Mouse (Mus musculus) cortical plate, adult 2 months (tissue): ENCODE data around the gene Htatip2. TPM values are rescaled to one million over a fixed set of nuclear protein-coding genes. Genes with fewer than 3 reads are reported as not detected.

Source experiments
- H3K27ac ChIP-seq: fragments of 200-500 bp; 2 replicates; pipeline ENCODE4 v1.5.1; 2012; ENCODE audit warnings: low read length, control low read depth, inconsistent platforms; ENCODE audit not compliant: insufficient read depth
- H3K4me1 ChIP-seq: fragments of 200-500 bp; 2 replicates; pipeline ENCODE4 v1.6.1; 2011; ENCODE audit warnings: low read length; ENCODE audit not compliant: control insufficient read depth, insufficient read depth
- H3K4me3 ChIP-seq: fragments of 200-500 bp; 2 replicates; pipeline ENCODE4 v1.5.1; 2011; ENCODE audit warnings: mild to moderate bottlenecking, low read length, control low read depth; ENCODE audit not compliant: insufficient read depth
- CTCF ChIP-seq: fragments of 200-500 bp; IDR thresholded peaks from 2 replicates; pipeline ENCODE4 v1.5.1; 2011; ENCODE audit warnings: mild to moderate bottlenecking, control low read depth, low read length; ENCODE audit not compliant: insufficient read depth; ENCODE audit errors: extremely low read depth
- POLR2A ChIP-seq: fragments of 200-500 bp; IDR thresholded peaks from 2 replicates; pipeline ENCODE4 v1.6.1; 2011; ENCODE audit warnings: mild to moderate bottlenecking, low read length, control low read depth; ENCODE audit not compliant: insufficient read depth; ENCODE audit errors: extremely low read depth
- polyA plus RNA-seq: library from polyadenylated mRNA; depleted of rRNA; stranded (reverse); fragments of >200 nt; gene quantifications from 2 replicates; pipeline ENCODE4 v1.2.3, GENCODE M21; 2012; rRNA removed

The Htatip2 gene
- polyA plus RNA-seq = 15.8 and 16.3 TPM in 2 replicates

DNA sequence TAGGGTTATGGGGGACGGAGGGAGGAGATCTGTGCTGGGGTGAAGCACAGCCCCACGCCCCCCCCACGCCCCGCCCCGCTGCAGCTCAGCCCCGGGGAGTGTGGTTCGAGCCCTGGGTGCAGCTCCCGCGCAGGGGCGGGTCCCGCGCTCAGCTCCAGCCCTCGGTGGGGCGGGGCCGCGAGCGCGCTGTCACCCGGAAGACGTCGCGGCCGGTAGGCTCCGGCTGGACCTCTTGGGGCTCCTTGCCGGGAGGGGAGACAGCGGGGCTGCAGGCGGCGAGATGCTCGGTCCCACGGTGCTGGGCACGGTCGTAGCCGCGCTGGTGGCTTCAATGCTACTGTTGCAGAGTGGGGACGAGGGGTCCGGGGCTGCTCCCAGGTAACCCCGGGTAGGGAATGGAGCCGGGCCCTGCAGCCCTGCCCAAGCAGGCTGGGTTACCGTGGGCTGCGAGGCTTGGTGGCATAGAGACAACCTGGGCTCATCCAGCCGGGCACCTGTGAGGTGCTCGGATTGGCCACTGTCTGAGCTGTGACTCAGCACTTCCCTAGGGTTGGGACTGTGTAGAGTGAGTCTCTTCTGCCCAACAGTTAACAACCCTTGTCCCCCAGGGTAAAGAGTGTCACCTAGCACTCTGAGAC is at the start of gene Htatip2:
TSS of gene Htatip2 (plus strand) at position 182 of the 638 bp plus-strand sequence.
- H3K4me1 ChIP-seq = peaks cover 2% of the 10 kb centered on the region; the same call in 1 of the 2 replicates
- H3K27ac ChIP-seq = peak within 1 kb of the TSS; percentile 76; the same call in 1 of the 2 replicates
- peak within 1 kb of the TSS; percentile 51 for H3K4me3 ChIP-seq
- TF ChIP-seq CTCF = no peak
- TF ChIP-seq POLR2A = no peak

DNA sequence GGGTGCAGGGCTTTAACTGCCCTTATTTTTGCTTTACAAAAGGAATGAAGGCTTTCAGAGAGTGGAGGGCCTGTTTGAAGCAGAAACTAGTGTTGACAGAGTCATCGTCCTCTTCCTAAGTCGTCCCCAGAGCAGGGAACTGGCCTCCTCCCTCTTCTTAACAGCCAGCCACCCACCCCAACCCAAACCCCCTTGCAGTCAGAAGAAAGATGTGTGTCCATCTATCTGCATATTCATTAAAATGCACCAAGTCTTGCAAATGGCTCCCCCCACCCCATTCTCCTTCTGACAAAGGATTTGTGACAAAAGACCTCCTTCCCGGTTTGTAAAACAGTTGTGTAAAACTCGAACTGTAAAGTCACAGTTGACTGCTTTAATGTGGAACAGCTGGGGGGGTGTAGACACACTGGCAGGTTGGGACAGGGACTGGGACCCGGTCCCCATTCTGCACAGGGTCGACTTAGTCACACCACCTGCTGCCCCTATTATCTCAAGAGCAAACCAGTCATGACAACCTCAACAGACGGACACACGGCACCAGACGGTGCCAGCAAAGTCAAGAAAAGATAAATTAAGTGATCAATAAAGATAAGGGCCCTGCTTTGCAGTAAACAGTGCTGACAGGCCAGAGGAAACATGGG is 49.4 kb upstream of the Htatip2 start:
- TF ChIP-seq POLR2A (no peak), CTCF (no peak)
- no peak overlapping the region for H3K4me3 ChIP-seq
- H3K27ac ChIP-seq = no peak overlapping the region
- no peaks in the 10 kb centered on the region for H3K4me1 ChIP-seq

DNA sequence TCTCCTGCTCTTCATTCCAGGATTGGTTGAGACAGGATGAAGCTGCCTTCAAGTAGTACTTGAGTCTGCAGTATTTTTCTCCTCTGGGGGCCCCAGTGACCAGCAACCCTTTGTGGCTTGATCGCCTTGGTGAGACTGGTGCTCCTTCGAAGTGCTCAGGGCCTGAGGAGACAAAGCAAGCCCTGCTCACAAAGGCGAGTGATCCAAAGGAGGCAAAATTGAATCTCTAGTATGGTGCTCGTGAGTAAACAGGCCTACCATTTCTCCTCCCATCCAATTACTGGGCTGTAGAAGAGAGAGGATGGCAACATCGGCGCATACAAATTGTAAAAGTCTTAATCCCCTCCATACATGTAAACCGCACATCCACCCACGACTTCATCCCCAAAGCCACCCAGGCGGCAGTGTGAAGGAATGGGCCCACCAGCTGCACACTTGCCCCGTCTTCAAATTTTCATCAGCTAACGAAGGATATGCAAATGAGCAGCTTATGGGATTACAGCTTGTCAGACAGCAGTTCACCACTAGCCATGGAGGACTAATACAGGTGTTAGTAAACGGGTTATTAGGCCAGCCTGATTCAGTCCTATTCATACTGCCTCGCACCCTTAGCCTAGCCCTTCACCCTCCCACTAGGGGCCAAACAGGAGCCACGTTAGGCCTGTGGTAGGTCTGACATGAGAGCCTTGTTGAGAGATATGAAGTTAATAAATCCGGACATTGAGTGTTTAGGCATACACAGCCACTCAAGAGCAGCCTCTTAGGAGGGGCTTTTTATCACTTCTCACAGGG is 40.8 kb upstream of the Htatip2 start:
- no peak for TF ChIP-seq POLR2A
- no peak for TF ChIP-seq CTCF
- no peaks in the 10 kb centered on the region for H3K4me1 ChIP-seq
- no peak overlapping the region for H3K27ac ChIP-seq
- no peak overlapping the region for H3K4me3 ChIP-seq

- Histone ChIP-seq H3K4me1 (no peaks in the 10 kb centered on the region), H3K27ac (no peak overlapping the region), H3K4me3 (no peak overlapping the region)
- TF ChIP-seq POLR2A (no peak), CTCF (no peak)
These were observed 24.6 kb upstream of the Htatip2 start for GRCm38 (mm10) chr7:49734342-49734741.

DNA sequence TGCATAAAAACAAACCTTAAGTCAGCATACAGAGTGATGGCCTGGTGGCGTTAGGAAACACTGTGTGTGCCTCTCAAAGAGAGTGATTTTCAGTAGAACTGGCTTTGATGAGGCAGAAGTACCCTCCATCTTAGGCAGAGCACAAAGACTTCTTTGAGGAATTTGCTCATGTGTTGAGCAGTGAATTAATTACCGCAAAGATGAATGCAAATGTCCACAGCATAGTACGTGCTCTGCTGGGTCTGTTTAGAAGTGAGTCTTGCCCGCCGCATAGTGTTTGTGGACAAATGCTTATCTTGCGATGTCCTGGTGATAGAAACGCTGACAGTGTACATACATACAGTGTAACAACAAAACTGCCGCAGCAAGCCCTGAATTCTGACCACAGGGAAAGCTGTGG is 19.5 kb upstream of the Htatip2 start:
- no peak overlapping the region for H3K4me3 ChIP-seq
- no peak overlapping the region for H3K27ac ChIP-seq
- TF ChIP-seq CTCF (no peak), POLR2A (no peak)
- H3K4me1 ChIP-seq = no peaks in the 10 kb centered on the region

- H3K4me1 ChIP-seq = no peaks in the 10 kb centered on the region
- no peak for TF ChIP-seq POLR2A
- H3K27ac ChIP-seq = no peak overlapping the region
- H3K4me3 ChIP-seq = no peak overlapping the region
These were observed 17.4 kb upstream of the Htatip2 start for GRCm38 (mm10) chr7:49741474-49741873.

- TF ChIP-seq CTCF (no peak), POLR2A (no peak)
- Histone ChIP-seq H3K27ac (no peak overlapping the region), H3K4me3 (no peak overlapping the region), H3K4me1 (no peaks in the 10 kb centered on the region)
These were observed 17.0 kb upstream of the Htatip2 start for GRCm38 (mm10) chr7:49741923-49742322.

GRCm38 (mm10) chr7:49751148-49751547 is 7.8 kb upstream of the Htatip2 start:
- Histone ChIP-seq H3K4me1 (no peaks in the 10 kb centered on the region), H3K4me3 (no peak overlapping the region), H3K27ac (no peak overlapping the region)
- no peak for TF ChIP-seq POLR2A
- peak; percentile 70 for TF ChIP-seq CTCF

GRCm38 (mm10) chr7:49752730-49753506 is 6.0 kb upstream of the Htatip2 start:
- H3K4me3 ChIP-seq = no peak overlapping the region
- TF ChIP-seq POLR2A (no peak), CTCF (peak; percentile 28; the same call in 1 of the 2 replicates)
- H3K4me1 ChIP-seq = no peaks in the 10 kb centered on the region
- no peak overlapping the region for H3K27ac ChIP-seq
